Mouse (Mus musculus) midbrain, embryonic 11.5 days (tissue): Measurements from ENCODE around the gene Plekhs1. TPM values are rescaled to one million over a fixed set of nuclear protein-coding genes. Genes with fewer than 3 reads are reported as not detected.

ENCODE experiments used
- ATAC-seq: fragments of 200-750 bp; cut with Nextera tagmentation; 2 replicates; pipeline ENCODE4 v1.8.0; 2017; ENCODE audit warnings: moderate TSS enrichment, moderate library complexity; ENCODE audit not compliant: low FRiP score
- DNase-seq: peaks from one replicate; pipeline ENCODE4 v3.0.0; 2015; ENCODE audit warnings: low spot score; ENCODE audit errors: missing footprints
- H3K27ac ChIP-seq: fragments of 300-500 bp; sonication (generic); 2 replicates; pipeline ENCODE4 v1.5.1; 2014; ENCODE audit warnings: low read depth, low read length
- H3K27me3 ChIP-seq: fragments of 300-500 bp; sonication (generic); 2 replicates; pipeline ENCODE4 v1.6.1; 2014; ENCODE audit warnings: mild to moderate bottlenecking, low read length, moderate library complexity, mixed read lengths; ENCODE audit not compliant: control insufficient read depth, insufficient read depth
- H3K36me3 ChIP-seq: fragments of 300-500 bp; sonication (generic); 2 replicates; pipeline ENCODE4 v1.6.1; 2014; ENCODE audit warnings: mild to moderate bottlenecking, low read length, moderate library complexity, mixed read lengths; ENCODE audit not compliant: control insufficient read depth, insufficient read depth
- H3K4me1 ChIP-seq: fragments of 300-500 bp; sonication (generic); 2 replicates; pipeline ENCODE4 v1.6.1; 2014; ENCODE audit warnings: low read length; ENCODE audit not compliant: control insufficient read depth, insufficient read depth
- H3K4me2 ChIP-seq: fragments of 300-500 bp; sonication (generic); 2 replicates; pipeline ENCODE4 v1.6.1; 2014; ENCODE audit warnings: mild to moderate bottlenecking, moderate library complexity
- H3K4me3 ChIP-seq: fragments of 300-500 bp; sonication (generic); 2 replicates; pipeline ENCODE4 v1.5.1; 2014; ENCODE audit warnings: low read depth, low read length
- H3K9ac ChIP-seq: fragments of 300-500 bp; sonication (generic); 2 replicates; pipeline ENCODE4 v1.6.1; 2014; ENCODE audit warnings: low read length
- H3K9me3 ChIP-seq: fragments of 300-500 bp; sonication (generic); 2 replicates; pipeline ENCODE4 v1.6.1; 2016; ENCODE audit warnings: low read length; ENCODE audit not compliant: control insufficient read depth
- WGBS: fragments of 180-500 bp; shearing (Covaris S2); extraction: QIAGEN DNeasy Blood & Tissue Kit; methylation state at CpG from one replicate; pipeline ENCODE4 v1.1.7; 2014; 5-methylcytosine and 5-hydroxymethylcytosine counted together
- polyA plus RNA-seq: library from polyadenylated mRNA; unstranded; fragments of >200 nt; fragmentation: Nextera tagmentation; extraction: Ambion mirVana; gene quantifications from 2 replicates; pipeline ENCODE4 v1.2.1, GENCODE M21; 2014

The Plekhs1 gene
- 0.10 and 0.19 TPM in 2 replicates for polyA plus RNA-seq

GRCm38 (mm10) chr19:56461522-56462101 is at the start of gene Plekhs1:
Gene Plekhs1 (plus strand): TSS chr19:56461640.
- Histone ChIP-seq H3K4me1 (no peaks in the 10 kb centered on the region), H3K9me3 (no peaks in the 10 kb centered on the region), H3K36me3 (no peaks in the 10 kb centered on the region), H3K4me2 (no peak within 1 kb of the TSS), H3K27ac (no peak within 1 kb of the TSS), H3K9ac (no peak within 1 kb of the TSS), H3K4me3 (no peak within 1 kb of the TSS), H3K27me3 (no peaks in the 10 kb centered on the region)
- WGBS, result 70% methylated on average over 10 of the region's 10 CpGs
- DNase-seq (no peak), ATAC-seq (no peak)

GRCm38 (mm10) chr19:56418404-56418803 is 43.0 kb upstream of the Plekhs1 start:
- Histone ChIP-seq H3K27me3 (no peaks in the 10 kb centered on the region), H3K4me2 (no peak overlapping the region), H3K36me3 (no peaks in the 10 kb centered on the region), H3K9ac (no peak overlapping the region), H3K27ac (no peak overlapping the region), H3K9me3 (no peaks in the 10 kb centered on the region), H3K4me1 (no peaks in the 10 kb centered on the region), H3K4me3 (no peak overlapping the region)
- WGBS, result 90% methylated on average over 4 of the region's 4 CpGs
- no peak for DNase-seq
- ATAC-seq, result no peak

GRCm38 (mm10) chr19:56419452-56419851 is 42.0 kb upstream of the Plekhs1 start:
- H3K4me1 ChIP-seq, result no peaks in the 10 kb centered on the region
- H3K4me2 ChIP-seq, result no peak overlapping the region
- H3K4me3 ChIP-seq, result no peak overlapping the region
- H3K27me3 ChIP-seq, result no peaks in the 10 kb centered on the region
- no peaks in the 10 kb centered on the region for H3K36me3 ChIP-seq
- H3K9me3 ChIP-seq, result no peaks in the 10 kb centered on the region
- 74% methylated on average over 9 of the region's 9 CpGs for WGBS
- no peak for ATAC-seq
- H3K9ac ChIP-seq, result no peak overlapping the region
- no peak overlapping the region for H3K27ac ChIP-seq
- DNase-seq, result no peak

DNA sequence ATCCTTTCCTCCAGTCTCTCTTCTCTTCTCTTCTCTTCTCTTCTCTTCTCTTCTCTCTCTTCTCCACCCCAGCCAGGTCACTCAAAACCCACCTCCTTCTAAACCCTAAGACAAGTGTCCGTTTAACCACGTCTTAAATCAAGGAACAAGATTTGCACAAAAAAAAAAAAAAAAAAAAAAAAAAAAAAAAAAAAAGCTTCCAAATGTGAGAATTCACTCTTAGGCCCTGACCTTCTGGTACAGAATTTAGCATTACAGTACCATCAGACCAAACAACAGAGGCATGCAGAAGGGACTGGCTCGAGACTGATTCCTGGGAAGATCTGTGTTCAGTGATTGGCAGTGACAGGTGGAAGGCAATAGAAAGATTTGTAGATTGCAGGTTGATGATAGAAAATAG is 41.1 kb upstream of the Plekhs1 start:
- Histone ChIP-seq H3K27me3 (no peaks in the 10 kb centered on the region), H3K9me3 (no peaks in the 10 kb centered on the region), H3K36me3 (no peaks in the 10 kb centered on the region), H3K9ac (no peak overlapping the region), H3K4me3 (no peak overlapping the region), H3K4me2 (no peak overlapping the region), H3K27ac (no peak overlapping the region), H3K4me1 (no peaks in the 10 kb centered on the region)
- 79% methylated on average over 3 of the region's 3 CpGs for WGBS
- DNase-seq (no peak), ATAC-seq (no peak)

DNA sequence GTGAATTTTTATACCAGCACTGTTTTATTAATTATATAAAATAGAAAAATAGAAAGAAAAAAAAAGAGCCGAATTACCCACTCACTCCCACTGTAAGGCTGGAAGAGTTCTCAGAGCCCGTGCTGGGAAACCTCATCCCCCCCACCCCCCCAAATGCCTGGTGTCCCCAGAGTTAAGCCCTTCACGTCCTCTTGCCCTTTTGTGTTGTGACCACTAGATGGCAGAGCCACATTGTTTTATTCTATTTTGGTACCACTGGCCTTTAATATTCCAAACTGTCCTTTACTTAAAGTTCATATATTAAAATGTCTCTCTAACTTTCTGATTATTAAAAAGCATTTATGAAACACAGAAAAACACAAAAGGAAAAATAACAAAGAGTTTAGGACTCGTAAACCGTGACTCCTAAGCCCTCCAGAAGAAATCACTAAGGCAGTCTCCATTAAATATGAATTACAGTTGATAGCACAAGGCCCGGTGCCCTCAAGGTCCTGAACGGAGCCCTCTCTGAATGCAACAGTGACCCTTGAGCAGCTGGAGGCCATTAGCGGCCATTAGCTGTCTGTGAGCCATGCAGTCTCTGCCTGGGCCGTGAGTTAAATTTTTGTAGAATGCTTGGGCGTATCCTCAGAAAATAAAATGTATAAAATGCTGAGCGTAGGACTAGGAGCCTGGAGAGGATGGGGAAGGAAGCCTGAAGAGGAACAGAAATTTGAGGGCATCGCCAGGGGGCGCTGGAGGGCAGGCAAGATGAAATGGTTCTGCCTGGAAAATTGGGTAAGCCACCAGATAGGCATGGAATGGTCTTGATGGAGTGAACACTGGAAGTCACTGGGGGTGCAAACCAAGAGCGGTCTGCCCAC is 38.7 kb upstream of the Plekhs1 start:
- no peak overlapping the region for H3K4me2 ChIP-seq
- H3K9ac ChIP-seq, result no peak overlapping the region
- H3K9me3 ChIP-seq, result no peaks in the 10 kb centered on the region
- no peak overlapping the region for H3K27ac ChIP-seq
- ATAC-seq, result peak; percentile 46; the same call in 1 of the 2 replicates
- no peaks in the 10 kb centered on the region for H3K36me3 ChIP-seq
- DNase-seq, result peak; percentile 98
- no peaks in the 10 kb centered on the region for H3K4me1 ChIP-seq
- no peaks in the 10 kb centered on the region for H3K27me3 ChIP-seq
- WGBS, result 39% methylated on average over 14 of the region's 14 CpGs
- no peak overlapping the region for H3K4me3 ChIP-seq

DNA sequence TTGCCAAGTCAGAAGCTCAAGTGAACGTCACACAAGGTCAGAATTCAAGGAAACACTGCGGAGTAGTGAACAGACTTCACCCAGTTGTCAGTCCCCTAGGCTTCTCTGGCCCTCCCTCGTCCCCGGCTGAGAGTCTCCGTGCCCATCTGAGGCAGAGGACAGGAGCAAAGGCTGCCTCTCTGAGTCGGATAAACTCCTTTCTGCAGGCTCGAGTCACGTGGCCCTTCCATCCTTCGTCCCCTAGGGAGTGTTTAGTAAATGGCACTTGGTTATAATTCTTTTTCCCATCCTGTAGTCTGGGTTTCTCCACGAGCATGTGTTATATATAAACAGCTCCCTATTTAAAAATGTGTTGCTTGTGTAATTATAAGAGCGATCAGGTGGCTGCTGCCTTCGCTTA is 38.1 kb upstream of the Plekhs1 start:
- Histone ChIP-seq H3K4me3 (no peak overlapping the region), H3K27me3 (no peaks in the 10 kb centered on the region), H3K9ac (no peak overlapping the region), H3K36me3 (no peaks in the 10 kb centered on the region), H3K4me2 (no peak overlapping the region), H3K4me1 (no peaks in the 10 kb centered on the region), H3K27ac (no peak overlapping the region), H3K9me3 (no peaks in the 10 kb centered on the region)
- peak; percentile 38; the same call in 1 of the 2 replicates for ATAC-seq
- DNase-seq, result no peak
- WGBS, result 66% methylated on average over 12 of the region's 12 CpGs

DNA sequence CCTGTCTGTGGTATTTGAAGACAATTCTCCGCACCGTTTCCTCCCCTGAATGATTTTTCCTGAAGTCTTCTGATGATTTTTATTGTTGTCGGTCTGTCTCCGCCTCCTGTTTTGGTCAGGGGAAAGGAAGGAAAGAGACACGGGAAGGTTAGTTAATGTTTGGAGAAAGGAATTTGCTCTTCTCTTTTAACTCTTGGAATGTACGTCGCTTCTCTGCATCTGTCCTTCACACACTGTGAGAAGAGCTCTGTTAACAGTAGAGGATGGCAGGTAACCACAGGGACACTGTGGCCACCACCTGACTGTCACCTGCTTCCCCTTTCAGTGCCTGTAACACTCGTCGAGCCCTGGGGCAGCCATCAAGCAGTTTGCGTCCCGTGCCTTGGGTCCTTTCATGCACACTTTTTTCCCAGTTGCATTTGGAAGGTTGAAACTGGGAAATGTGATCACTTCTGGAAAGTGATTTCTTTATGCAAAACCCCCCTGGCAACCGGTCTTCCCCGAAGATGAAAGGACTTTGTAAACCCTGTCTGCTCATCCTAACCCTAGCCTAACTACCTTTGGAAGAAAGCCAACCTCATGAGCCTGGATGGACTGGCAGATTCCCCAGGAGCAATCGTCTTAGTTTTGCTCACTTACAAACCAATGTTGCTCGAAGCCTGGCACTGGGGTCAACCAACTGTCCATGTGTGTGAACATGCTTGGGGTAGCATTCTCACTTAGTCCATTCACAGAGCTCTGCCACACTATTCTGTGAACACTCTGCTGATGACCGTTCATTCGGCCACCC is 36.6 kb upstream of the Plekhs1 start:
- H3K9me3 ChIP-seq, result no peaks in the 10 kb centered on the region
- no peak overlapping the region for H3K27ac ChIP-seq
- H3K27me3 ChIP-seq, result no peaks in the 10 kb centered on the region
- WGBS, result 85% methylated on average over 17 of the region's 17 CpGs
- no peaks in the 10 kb centered on the region for H3K36me3 ChIP-seq
- ATAC-seq, result no peak
- H3K9ac ChIP-seq, result no peak overlapping the region
- H3K4me3 ChIP-seq, result no peak overlapping the region
- no peak overlapping the region for H3K4me2 ChIP-seq
- DNase-seq, result peak; percentile 54
- H3K4me1 ChIP-seq, result no peaks in the 10 kb centered on the region

DNA sequence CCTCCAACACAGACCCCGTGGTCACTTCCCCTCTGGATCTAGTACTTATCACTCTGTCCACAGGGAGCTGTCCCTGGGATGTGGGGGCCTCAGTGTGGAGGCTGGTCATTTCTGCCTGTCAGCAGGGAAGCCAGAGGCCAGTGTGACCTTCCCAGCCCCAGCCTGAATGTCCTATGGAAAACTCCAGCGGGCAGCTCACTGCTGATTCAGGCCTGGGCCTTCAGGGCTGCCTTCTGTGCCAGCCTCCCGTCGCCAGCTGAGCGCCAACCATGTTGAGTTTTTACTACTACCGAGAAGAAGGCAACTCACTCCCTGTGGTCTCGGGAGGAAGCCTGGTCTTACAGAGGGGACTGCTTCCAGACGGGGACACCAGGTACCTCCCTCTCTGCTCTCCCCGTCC is 35.9 kb upstream of the Plekhs1 start:
- H3K9me3 ChIP-seq, result no peaks in the 10 kb centered on the region
- H3K4me1 ChIP-seq, result no peaks in the 10 kb centered on the region
- DNase-seq (peak; percentile 81), ATAC-seq (no peak)
- H3K4me3 ChIP-seq, result no peak overlapping the region
- 65% methylated on average over 9 of the region's 9 CpGs for WGBS
- H3K36me3 ChIP-seq, result no peaks in the 10 kb centered on the region
- H3K9ac ChIP-seq, result no peak overlapping the region
- no peaks in the 10 kb centered on the region for H3K27me3 ChIP-seq
- no peak overlapping the region for H3K27ac ChIP-seq
- no peak overlapping the region for H3K4me2 ChIP-seq

GRCm38 (mm10) chr19:56430369-56430768 is 31.1 kb upstream of the Plekhs1 start:
- no peaks in the 10 kb centered on the region for H3K27me3 ChIP-seq
- no peak overlapping the region for H3K4me2 ChIP-seq
- no peak for ATAC-seq
- no peaks in the 10 kb centered on the region for H3K9me3 ChIP-seq
- no peak for DNase-seq
- no peak overlapping the region for H3K9ac ChIP-seq
- no peaks in the 10 kb centered on the region for H3K4me1 ChIP-seq
- no peak overlapping the region for H3K27ac ChIP-seq
- 80% methylated on average over 8 of the region's 8 CpGs for WGBS
- no peaks in the 10 kb centered on the region for H3K36me3 ChIP-seq
- H3K4me3 ChIP-seq, result no peak overlapping the region
